Mouse (Mus musculus) CH12.LX (cell line): Measurements from ENCODE around the gene Gm49333.

Experiments
- CHD2 ChIP-seq: IDR thresholded peaks from 2 replicates; pipeline ENCODE4 v1.6.1; 2011; ENCODE audit warnings: low read length, improper control_type of control experiment
- CTCF ChIP-seq, 2 experiments: IDR thresholded peaks in 1 of 2; conservative IDR thresholded peaks in 1 of 2; 2 replicates each; pipeline ENCODE4 v1.5.1; 2011 to 2012; ENCODE audit warnings: low read depth in 2 of 2, low read length in 2 of 2, improper control_type of control experiment in 1 of 2, inconsistent platforms in 1 of 2, mild to moderate bottlenecking in 1 of 2, moderate library complexity in 1 of 2
- E2F4 ChIP-seq: IDR thresholded peaks from 2 replicates; pipeline ENCODE4 v1.6.1; 2011; ENCODE audit warnings: low read depth, low read length, improper control_type of control experiment; ENCODE audit not compliant: insufficient replicate concordance
- HCFC1 ChIP-seq: IDR thresholded peaks from 2 replicates; pipeline ENCODE4 v1.6.1; 2012; ENCODE audit warnings: low read depth, mild to moderate bottlenecking, inconsistent platforms, low read length, improper control_type of control experiment
- MAZ ChIP-seq: IDR thresholded peaks from 2 replicates; pipeline ENCODE4 v1.6.1; 2012; ENCODE audit warnings: low read depth, mild to moderate bottlenecking, inconsistent platforms, low read length, improper control_type of control experiment, moderate library complexity
- MXI1 ChIP-seq: IDR thresholded peaks from 2 replicates; pipeline ENCODE4 v1.6.1; 2011; ENCODE audit warnings: mild to moderate bottlenecking, low read depth, low read length, improper control_type of control experiment
- POLR2A ChIP-seq: IDR thresholded peaks from 2 replicates; pipeline ENCODE4 v1.6.1; 2011; ENCODE audit warnings: low read depth, mild to moderate bottlenecking, improper control_type of control experiment, low read length
- RAD21 ChIP-seq: IDR thresholded peaks from 2 replicates; pipeline ENCODE4 v1.6.1; 2011; ENCODE audit warnings: low read depth, mild to moderate bottlenecking, low read length, improper control_type of control experiment, moderate library complexity
- SMC3 ChIP-seq: IDR thresholded peaks from 2 replicates; pipeline ENCODE4 v1.6.1; 2011; ENCODE audit warnings: low read depth, low read length, improper control_type of control experiment
- UBTF ChIP-seq: IDR thresholded peaks from 2 replicates; pipeline ENCODE4 v1.6.1; 2012; ENCODE audit warnings: low read depth, mild to moderate bottlenecking, inconsistent platforms, low read length, improper control_type of control experiment, moderate library complexity
- USF1 ChIP-seq: IDR thresholded peaks from 2 replicates; pipeline ENCODE4 v1.6.1; 2014; ENCODE audit warnings: low read depth, mild to moderate bottlenecking, inconsistent platforms, low read length, improper control_type of control experiment
- USF2 ChIP-seq: conservative IDR thresholded peaks from 2 replicates; pipeline ENCODE4 v1.6.1; 2011; ENCODE audit warnings: low read depth, low read length, improper control_type of control experiment

DNA sequence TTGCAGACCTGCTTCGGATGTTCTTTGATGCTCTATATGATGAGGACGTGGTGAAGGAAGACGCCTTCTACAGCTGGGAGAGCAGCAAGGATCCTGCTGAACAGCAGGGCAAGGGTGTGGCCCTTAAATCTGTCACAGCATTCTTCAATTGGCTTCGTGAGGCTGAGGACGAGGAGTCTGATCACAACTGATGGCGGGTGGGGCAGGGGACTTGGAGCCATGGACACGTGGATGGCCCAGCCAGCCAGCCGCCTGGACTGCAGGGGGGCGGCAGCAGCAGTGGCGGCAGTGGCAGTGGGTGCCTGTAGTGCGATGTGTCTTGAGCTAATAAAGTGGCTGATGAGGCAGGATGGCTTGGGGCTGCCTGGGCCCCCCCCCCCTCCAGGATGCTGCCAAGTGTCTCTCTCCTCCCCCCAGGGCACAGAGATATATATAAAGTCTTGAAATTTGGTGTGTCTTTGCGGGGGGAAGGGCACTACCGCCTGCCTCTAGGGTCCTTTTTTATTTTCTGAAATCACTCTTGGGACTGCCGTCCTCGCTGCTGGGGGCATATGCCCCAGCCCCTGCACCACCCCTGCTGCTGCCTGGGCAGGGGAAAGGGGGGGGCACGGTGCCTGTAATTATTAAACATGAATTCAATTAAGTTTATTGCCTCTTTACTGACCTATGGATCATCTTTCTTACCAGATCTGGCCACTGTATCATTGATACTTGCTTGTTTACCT, 81.0 kb downstream of the Gm49333 start:
- 0 out of 2 replicates have a peak, but pooled peaks have one; percentile 3 for TF ChIP-seq MAZ
- peak; percentile 33; the same call in 1 of the 2 replicates for TF ChIP-seq POLR2A
- no peak for TF ChIP-seq SMC3
- no peak for TF ChIP-seq CTCF (conservative IDR thresholded peaks at IDR 0.05 in 1 of 2, IDR thresholded peaks at IDR 0.05 in 1 of 2; ENCODE audit: low read depth in 2 of 2, low read length in 2 of 2)
- TF ChIP-seq RAD21, result no peak
- TF ChIP-seq E2F4, result no peak
- no peak for TF ChIP-seq USF1
- TF ChIP-seq USF2, result no peak
- no peak for TF ChIP-seq HCFC1
- TF ChIP-seq CHD2, result no peak
- TF ChIP-seq MXI1, result no peak
- TF ChIP-seq UBTF, result no peak
